Mouse (Mus musculus): ENCODE data around the gene Gm45234. TPM values are rescaled to one million over a fixed set of nuclear protein-coding genes. Genes with fewer than 3 reads are reported as not detected.
A peak's percentile ranks its signal among the peaks of the same experiment; 100 is the strongest.

Gene Gm45234
- polyA plus RNA-seq, 1 experiment from 2014 or later = not detected

DNA sequence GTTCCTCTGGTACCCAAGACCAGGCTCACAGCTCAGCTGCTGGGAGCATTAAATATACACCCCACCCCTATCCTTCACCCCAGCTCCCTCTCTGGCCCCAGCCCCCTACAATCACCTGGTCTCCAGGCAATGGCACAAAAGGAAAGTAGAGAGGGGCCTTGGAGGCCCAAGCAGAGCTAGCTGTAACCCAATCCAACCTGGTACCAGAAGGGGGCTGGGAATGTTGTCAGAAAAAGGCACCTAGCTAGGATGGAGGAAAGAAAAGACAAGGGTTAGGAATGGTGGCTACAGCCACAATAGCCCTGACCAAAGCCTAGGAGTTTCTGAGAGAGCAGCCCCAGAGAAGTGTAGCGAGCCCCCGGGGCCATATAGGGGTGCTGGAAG, 3.0 kb upstream of the Gm45234 start:
- peak overlapping the region; percentile 98 for H3K27ac ChIP-seq
- 34% methylated on average over 2 of the region's 2 CpGs for WGBS
- H3K36me3 ChIP-seq (ENCODE audit: insufficient read depth, low read length) = 0 out of 2 replicates have a peak, but pooled peaks cover under 1% of the 10 kb centered on the region
- H3K9ac ChIP-seq (ENCODE audit: low read depth, low read length) = peak overlapping the region; percentile 99
- no peak for DNase-seq (ENCODE audit: low spot score)
- no peaks in the 10 kb centered on the region for H3K9me3 ChIP-seq (replicated peaks; ENCODE audit: low read length)
- H3K4me2 ChIP-seq (ENCODE audit: low read length) = peak overlapping the region; percentile 41; the same call in 1 of the 2 replicates
- TF ChIP-seq CTCF (IDR thresholded peaks at IDR 0.05; ENCODE audit: low read depth) = no peak
- H3K4me3 ChIP-seq (replicated peaks; ENCODE audit: low read depth, low read length) = no peak overlapping the region
- ATAC-seq (replicated peaks; ENCODE audit: low FRiP score, low read depth) = no peak
- H3K27me3 ChIP-seq (ENCODE audit: insufficient read depth, low read length) = no peaks in the 10 kb centered on the region
- peaks cover 25% of the 10 kb centered on the region for H3K4me1 ChIP-seq (replicated peaks; ENCODE audit: insufficient read depth, low read length)

DNA sequence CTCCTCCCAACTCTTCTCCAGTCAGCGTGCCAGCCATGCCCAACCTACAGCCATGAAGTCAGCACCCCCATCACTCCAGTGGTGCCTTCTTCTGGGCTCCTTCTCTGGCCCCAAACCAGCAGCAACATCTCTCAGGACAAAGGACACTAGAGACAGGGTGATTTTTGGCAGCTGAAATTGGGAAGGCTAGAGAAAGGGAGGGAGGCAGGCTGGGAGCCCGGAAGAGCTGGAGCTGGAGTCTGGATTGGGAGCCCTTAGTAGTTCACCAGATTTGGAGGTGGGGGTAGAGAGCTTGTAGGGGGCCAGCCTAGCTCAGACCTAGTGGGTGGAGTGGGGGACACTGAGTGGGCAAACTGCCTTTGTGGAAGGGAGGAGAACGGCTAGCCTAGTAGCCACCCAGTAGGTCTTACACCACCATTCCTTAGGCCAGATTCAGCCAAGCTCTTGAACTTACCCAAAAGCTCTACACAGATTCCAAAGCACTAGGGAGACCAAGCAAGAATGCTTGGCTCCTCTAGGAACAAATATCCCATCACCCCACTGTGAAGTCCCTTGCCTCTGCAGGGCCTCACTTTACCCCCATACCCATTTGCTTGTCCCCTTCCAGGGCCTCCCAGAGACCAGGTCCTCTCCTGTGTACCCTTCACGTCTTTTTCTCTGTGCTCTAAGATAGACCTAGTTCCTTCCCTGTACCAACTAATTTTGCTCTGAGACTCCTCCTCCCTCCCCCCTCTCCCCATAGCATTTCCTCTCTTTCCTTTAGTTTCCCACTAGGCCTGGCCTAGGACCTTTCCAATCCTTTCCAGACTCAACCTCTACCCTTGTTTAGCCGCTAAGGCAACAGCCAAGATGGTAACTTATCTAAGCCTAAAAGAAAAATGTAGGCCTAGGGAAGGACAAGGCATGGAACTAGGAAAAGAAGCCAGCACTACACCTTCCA, 2.4 kb upstream of the Gm45234 start:
- TF ChIP-seq CTCF (IDR thresholded peaks at IDR 0.05; ENCODE audit: low read depth) = no peak
- H3K27me3 ChIP-seq (ENCODE audit: insufficient read depth, low read length) = no peaks in the 10 kb centered on the region
- 0 out of 2 replicates have a peak, but pooled peaks cover 2% of the 10 kb centered on the region for H3K36me3 ChIP-seq (ENCODE audit: insufficient read depth, low read length)
- DNase-seq (ENCODE audit: low spot score) = peak; percentile 92
- no peaks in the 10 kb centered on the region for H3K9me3 ChIP-seq (replicated peaks; ENCODE audit: low read length)
- ATAC-seq (replicated peaks; ENCODE audit: low FRiP score, low read depth) = no peak
- H3K4me1 ChIP-seq (replicated peaks; ENCODE audit: insufficient read depth, low read length) = peaks cover 27% of the 10 kb centered on the region
- peak overlapping the region; percentile 98 for H3K27ac ChIP-seq
- H3K4me2 ChIP-seq (ENCODE audit: low read length) = peak overlapping the region; percentile 75
- H3K9ac ChIP-seq (ENCODE audit: low read depth, low read length) = peak overlapping the region; percentile 99; the same call in 1 of the 2 replicates
- H3K4me3 ChIP-seq (replicated peaks; ENCODE audit: low read depth, low read length) = peak overlapping the region; percentile 86
- WGBS = 32% methylated on average over 5 of the region's 5 CpGs

DNA sequence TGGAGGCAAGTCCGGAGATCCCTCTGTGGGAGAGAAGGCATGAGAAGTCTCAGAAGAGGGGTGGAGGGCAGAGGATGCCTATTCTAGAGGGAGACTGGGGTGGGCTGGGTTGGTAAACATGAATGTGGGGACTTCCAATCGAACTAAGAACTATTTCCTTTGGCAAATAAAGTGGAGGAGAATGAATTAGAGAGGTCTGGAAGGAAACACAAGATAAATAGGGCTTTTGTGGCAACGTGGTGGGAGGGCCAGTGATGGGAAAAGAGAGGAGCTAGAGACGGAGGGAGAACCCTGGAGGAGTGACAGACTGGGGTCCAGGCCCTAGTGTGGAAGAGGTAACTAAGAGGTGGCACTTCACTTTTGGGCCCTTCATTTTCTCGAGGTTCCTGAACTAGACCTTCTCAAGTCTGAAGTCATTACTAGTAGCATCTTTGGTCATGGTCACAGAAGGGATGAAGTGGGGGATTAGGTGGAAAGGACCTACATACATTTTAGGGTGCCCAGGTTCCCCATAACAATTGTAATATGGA, 1.6 kb upstream of the Gm45234 start:
- DNase-seq (ENCODE audit: low spot score) = no peak
- Histone ChIP-seq H3K9ac (ENCODE audit: low read depth, low read length) (peak overlapping the region; percentile 99), H3K27ac (peak overlapping the region; percentile 98), H3K27me3 (ENCODE audit: insufficient read depth, low read length) (no peaks in the 10 kb centered on the region), H3K4me3 (replicated peaks; ENCODE audit: low read depth, low read length) (peak overlapping the region; percentile 86), H3K4me1 (replicated peaks; ENCODE audit: insufficient read depth, low read length) (peaks cover 27% of the 10 kb centered on the region), H3K4me2 (ENCODE audit: low read length) (peak overlapping the region; percentile 75), H3K36me3 (ENCODE audit: insufficient read depth, low read length) (0 out of 2 replicates have a peak, but pooled peaks cover 2% of the 10 kb centered on the region), H3K9me3 (replicated peaks; ENCODE audit: low read length) (no peaks in the 10 kb centered on the region)
- no peak for ATAC-seq (replicated peaks; ENCODE audit: low FRiP score, low read depth)
- TF ChIP-seq CTCF (IDR thresholded peaks at IDR 0.05; ENCODE audit: low read depth) = no peak
- WGBS = 11% methylated on average over 5 of the region's 5 CpGs

DNA sequence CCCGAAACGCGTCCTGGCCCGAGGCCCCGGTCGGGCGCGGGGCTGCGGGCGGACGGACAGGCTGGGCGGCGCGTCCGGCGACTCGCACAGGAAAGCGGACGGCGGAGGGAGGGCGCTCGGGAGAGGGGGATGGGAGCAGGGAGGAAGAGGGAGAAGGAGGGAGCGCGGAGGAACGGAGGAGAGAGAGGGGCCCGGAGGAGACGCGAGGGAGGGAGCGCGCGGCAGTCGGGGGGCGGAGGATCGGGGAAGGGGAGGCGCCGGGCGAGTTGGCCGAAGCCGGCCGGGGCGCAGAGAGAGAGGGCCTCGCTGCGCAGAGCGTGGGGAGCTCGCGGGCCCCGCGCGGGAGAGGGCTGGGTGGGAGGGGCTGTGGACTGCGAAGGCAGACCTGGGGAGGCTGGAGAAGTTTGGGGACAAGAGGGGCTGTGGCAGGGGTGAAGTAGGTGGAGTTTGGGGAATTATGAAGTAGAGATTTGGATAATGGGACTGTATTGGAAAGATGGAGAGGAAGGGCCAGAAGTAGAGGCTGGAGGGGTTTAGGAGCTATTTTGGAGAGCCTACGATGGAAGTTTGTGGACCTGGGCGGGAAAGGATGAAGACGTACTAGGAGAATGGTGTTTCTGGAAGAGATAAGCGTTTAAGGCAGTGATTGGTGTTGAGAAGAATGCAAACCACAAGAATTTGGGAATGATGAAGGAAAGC, 980 bp upstream of the Gm45234 start:
- H3K9ac ChIP-seq (ENCODE audit: low read depth, low read length) = peak overlapping the region; percentile 99
- peak overlapping the region; percentile 86 for H3K4me3 ChIP-seq (replicated peaks; ENCODE audit: low read depth, low read length)
- H3K27me3 ChIP-seq (ENCODE audit: insufficient read depth, low read length) = no peaks in the 10 kb centered on the region
- under 1% methylated on average over 51 of the region's 54 CpGs for WGBS
- DNase-seq (ENCODE audit: low spot score) (peak; percentile 96), ATAC-seq (replicated peaks; ENCODE audit: low FRiP score, low read depth) (peak; percentile 74)
- H3K27ac ChIP-seq = peak overlapping the region; percentile 98
- H3K9me3 ChIP-seq (replicated peaks; ENCODE audit: low read length) = no peaks in the 10 kb centered on the region
- 0 out of 2 replicates have a peak, but pooled peaks cover 2% of the 10 kb centered on the region for H3K36me3 ChIP-seq (ENCODE audit: insufficient read depth, low read length)
- TF ChIP-seq CTCF (IDR thresholded peaks at IDR 0.05; ENCODE audit: low read depth) = no peak
- H3K4me1 ChIP-seq (replicated peaks; ENCODE audit: insufficient read depth, low read length) = peaks cover 27% of the 10 kb centered on the region
- peak overlapping the region; percentile 75 for H3K4me2 ChIP-seq (ENCODE audit: low read length)

DNA sequence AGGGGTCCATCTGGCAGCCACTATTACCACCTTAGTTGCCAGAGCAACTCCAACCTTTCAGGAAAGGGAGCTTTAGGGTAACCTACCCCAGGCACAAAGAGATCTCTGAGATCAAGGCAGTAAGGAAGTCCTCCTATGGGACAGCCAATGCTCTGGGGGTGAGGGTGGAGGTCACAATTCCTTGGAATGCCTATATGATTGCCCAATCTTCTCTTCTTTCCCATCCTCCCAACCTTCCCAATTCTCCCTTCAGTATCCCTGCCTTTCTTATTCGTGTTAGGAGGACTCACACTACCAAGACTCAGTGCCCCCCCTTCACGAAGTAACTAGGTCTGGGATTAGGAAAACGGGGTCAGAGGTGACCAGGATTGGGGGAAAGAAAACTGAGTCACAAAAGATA, 515 bp downstream of the Gm45234 start:
- H3K4me1 ChIP-seq (replicated peaks; ENCODE audit: insufficient read depth, low read length) = peaks cover 27% of the 10 kb centered on the region
- DNase-seq (ENCODE audit: low spot score) = no peak
- 2% methylated on average over 3 of the region's 3 CpGs for WGBS

DNA sequence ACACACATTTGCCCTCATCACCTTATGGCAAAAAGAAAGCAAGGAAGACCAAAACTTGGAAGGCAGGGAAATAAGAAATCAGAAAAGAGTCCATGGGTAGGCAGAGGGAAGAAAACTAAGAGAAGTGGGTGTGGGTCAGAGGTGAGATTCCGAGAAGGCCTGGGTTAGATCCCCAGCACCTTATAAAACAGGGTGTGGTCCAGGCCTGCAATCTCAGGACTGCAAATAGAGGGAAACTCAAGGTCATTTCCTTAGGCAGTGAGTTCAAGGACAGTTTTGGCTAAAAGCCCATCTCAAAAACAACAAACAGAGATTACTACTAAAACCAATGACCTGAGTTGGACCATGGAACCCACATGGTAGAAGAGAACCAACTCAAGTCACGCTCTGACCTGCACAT, 2.0 kb downstream of the Gm45234 start:
- 85% methylated on average over 2 of the region's 2 CpGs for WGBS
- TF ChIP-seq CTCF (IDR thresholded peaks at IDR 0.05; ENCODE audit: low read depth) = no peak
- Histone ChIP-seq H3K4me2 (ENCODE audit: low read length) (0 out of 2 replicates have a peak overlapping the region, but pooled peaks have one; percentile 14), H3K36me3 (ENCODE audit: insufficient read depth, low read length) (peaks cover 11% of the 10 kb centered on the region; the same call in 1 of the 2 replicates), H3K9me3 (replicated peaks; ENCODE audit: low read length) (no peaks in the 10 kb centered on the region), H3K9ac (ENCODE audit: low read depth, low read length) (no peak overlapping the region), H3K27me3 (ENCODE audit: insufficient read depth, low read length) (no peaks in the 10 kb centered on the region), H3K27ac (no peak overlapping the region), H3K4me3 (replicated peaks; ENCODE audit: low read depth, low read length) (no peak overlapping the region), H3K4me1 (replicated peaks; ENCODE audit: insufficient read depth, low read length) (peaks cover 24% of the 10 kb centered on the region)
- ATAC-seq (replicated peaks; ENCODE audit: low FRiP score, low read depth) (no peak), DNase-seq (ENCODE audit: low spot score) (no peak)

More for the DNA sequence above, 515 bp downstream of the Gm45234 start:
- Histone ChIP-seq H3K4me3 (replicated peaks; ENCODE audit: low read depth, low read length) (peak overlapping the region; percentile 86), H3K27me3 (ENCODE audit: insufficient read depth, low read length) (no peaks in the 10 kb centered on the region), H3K4me2 (ENCODE audit: low read length) (peak overlapping the region; percentile 75), H3K9me3 (replicated peaks; ENCODE audit: low read length) (no peaks in the 10 kb centered on the region), H3K27ac (peak overlapping the region; percentile 98), H3K9ac (ENCODE audit: low read depth, low read length) (peak overlapping the region; percentile 99), H3K36me3 (ENCODE audit: insufficient read depth, low read length) (0 out of 2 replicates have a peak, but pooled peaks cover 2% of the 10 kb centered on the region)
- no peak for TF ChIP-seq CTCF (IDR thresholded peaks at IDR 0.05; ENCODE audit: low read depth)
- no peak for ATAC-seq (replicated peaks; ENCODE audit: low FRiP score, low read depth)
